Mouse (Mus musculus) liver, postnatal 0 days (tissue): ENCODE results near the gene Slc6a2.
A peak's percentile ranks its signal among the peaks of the same experiment; 100 is the strongest.

Experiments used
- CTCF ChIP-seq: sonication (generic); IDR thresholded peaks from 2 replicates; pipeline ENCODE4 v1.5.1; 2016; ENCODE audit warnings: antibody characterized with exemption, low read depth
- EP300 ChIP-seq: IDR thresholded peaks from 2 replicates; pipeline ENCODE4 v1.6.1; 2016; ENCODE audit warnings: antibody characterized with exemption, low read depth, mild to moderate bottlenecking

DNA sequence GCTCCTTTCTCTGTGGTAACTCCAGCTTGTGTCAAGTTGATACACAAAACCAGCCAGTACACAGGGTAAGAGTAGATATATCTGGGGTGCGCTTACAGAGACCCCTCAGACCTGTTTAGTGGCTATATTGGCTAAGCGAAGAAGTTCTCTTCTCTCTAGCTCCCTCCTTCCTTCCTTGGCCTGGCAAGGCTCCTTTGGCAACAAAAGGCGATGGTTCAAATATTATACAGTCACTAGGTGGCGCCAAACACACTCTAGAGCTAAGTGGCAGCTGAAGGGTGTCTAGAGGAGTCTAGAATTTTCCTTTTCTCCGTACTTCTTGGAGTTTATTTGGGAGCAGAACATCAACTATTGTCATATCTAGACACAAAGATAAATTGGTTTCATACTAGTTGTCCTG lies 50.4 kb downstream of the Slc6a2 start:
- TF ChIP-seq CTCF (peak; percentile 62), EP300 (no peak)
